Mouse (Mus musculus): ENCODE data around the gene Ccdc63. TPM values are rescaled to one million over a fixed set of nuclear protein-coding genes. Genes with fewer than 3 reads are reported as not detected.

The Ccdc63 gene
- total RNA-seq (2023), result 0.09 TPM

DNA sequence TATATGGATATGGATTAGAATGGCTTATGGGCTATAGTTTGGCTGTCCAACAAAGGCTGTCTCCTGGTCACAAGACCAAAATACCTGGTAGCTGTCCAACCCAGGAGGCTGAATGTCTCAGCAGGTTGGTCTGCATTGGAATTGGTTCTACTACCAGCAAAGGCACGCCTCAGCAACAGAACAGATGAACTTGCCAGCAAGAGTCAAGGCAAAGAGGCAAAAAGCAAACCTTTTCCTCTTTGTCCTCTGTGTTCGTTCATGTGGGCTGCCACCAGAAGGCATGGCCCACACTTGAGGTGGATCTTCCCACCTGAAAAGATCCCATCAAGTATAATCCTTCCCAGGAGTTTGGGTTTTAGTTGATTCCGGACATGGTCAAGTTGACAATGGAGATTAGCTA, at the start of gene Ccdc63:
TSS of gene Ccdc63 (minus strand) at position 101 of the 400 bp plus-strand sequence.

DNA sequence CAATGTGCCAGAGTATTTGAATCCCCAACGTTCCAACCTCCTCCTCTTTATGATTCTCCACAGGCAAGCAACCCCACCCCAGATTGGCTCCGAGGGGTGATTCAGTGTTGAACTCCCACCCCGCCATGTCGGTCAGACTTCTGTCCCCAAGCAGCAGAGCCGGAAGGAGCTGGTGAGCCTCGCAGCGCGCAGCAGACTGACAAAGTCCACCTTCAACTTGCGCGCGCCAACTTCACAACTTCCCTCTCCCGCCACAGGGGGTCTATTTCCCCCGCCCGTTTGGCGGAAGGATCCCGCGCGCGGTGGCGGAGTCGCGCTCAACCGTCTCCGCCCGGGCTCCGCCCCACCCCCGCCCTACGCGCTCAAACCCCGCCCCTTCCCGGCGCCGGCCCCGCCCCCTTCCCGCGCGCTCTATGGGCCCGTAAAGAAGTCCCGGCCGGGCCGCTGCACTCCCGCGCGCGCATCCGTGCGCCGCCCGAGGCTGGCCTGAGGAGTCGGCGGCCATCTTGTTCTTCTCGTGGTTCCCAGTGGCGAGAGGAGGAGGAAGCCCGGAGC, 17.3 kb upstream of the Ccdc63 start, which contains the start of gene Ppp1cc:
TSS of gene Ppp1cc (plus strand) at position 452 of the 555 bp plus-strand sequence.

Other genes starting within 250 kb of the Ccdc63 start
- gene Cux2, start 90.7 kb downstream of the Ccdc63 start, total RNA-seq (2023), result not detected
- not detected for gene Myl2, start 39.9 kb downstream of the Ccdc63 start, total RNA-seq (2023)
- 279 TPM for gene Ppp1cc, start 17.5 kb upstream of the Ccdc63 start, total RNA-seq (2023)
- 114 TPM for gene Hvcn1, start 66.0 kb upstream of the Ccdc63 start, total RNA-seq (2023)
- gene Tctn1, start 123.6 kb upstream of the Ccdc63 start, total RNA-seq (2023), result 5.5 TPM
- gene Pptc7, start 143.5 kb upstream of the Ccdc63 start, total RNA-seq (2023), result 35.1 TPM
- gene Rad9b, start 213.4 kb upstream of the Ccdc63 start, total RNA-seq (2023), result 6.4 TPM
- 50.7 TPM for gene Vps29, start 213.5 kb upstream of the Ccdc63 start, total RNA-seq (2023)
- 45.2 TPM for gene Gpn3, start 231.1 kb upstream of the Ccdc63 start, total RNA-seq (2023)
- gene Fam216a, start 231.5 kb upstream of the Ccdc63 start, total RNA-seq (2023), result 9.4 TPM

All from CD8-positive naive resting alpha-beta T cell, adult 57 days (primary cell).